Mouse (Mus musculus) heart, embryonic 11.5 days (tissue): ENCODE results near the gene Uri1. TPM values are rescaled to one million over a fixed set of nuclear protein-coding genes. Genes with fewer than 3 reads are reported as not detected.

Source experiments
- ATAC-seq: fragments of 200-750 bp; cut with Nextera tagmentation; replicated peaks from 2 replicates; pipeline ENCODE4 v1.8.0; 2017; ENCODE audit warnings: moderate library complexity; ENCODE audit not compliant: insufficient number of reproducible peaks, low FRiP score, low TSS enrichment
- H3K27ac ChIP-seq: fragments of 300-500 bp; sonication (generic); 2 replicates; pipeline ENCODE4 v1.5.1; 2014; ENCODE audit warnings: mild to moderate bottlenecking, low read depth, low read length
- H3K27me3 ChIP-seq: fragments of 300-500 bp; sonication (generic); 2 replicates; pipeline ENCODE4 v1.6.1; 2014; ENCODE audit warnings: mild to moderate bottlenecking, low read length, mixed read lengths; ENCODE audit not compliant: control insufficient read depth, insufficient read depth
- H3K36me3 ChIP-seq: fragments of 300-500 bp; sonication (generic); 2 replicates; pipeline ENCODE4 v1.6.1; 2014; ENCODE audit warnings: mild to moderate bottlenecking, low read length, moderate library complexity, mixed read lengths; ENCODE audit not compliant: control insufficient read depth, insufficient read depth
- H3K4me1 ChIP-seq: fragments of 300-500 bp; sonication (generic); 2 replicates; pipeline ENCODE4 v1.6.1; 2014; ENCODE audit warnings: low read length; ENCODE audit not compliant: control insufficient read depth, insufficient read depth
- H3K4me2 ChIP-seq: fragments of 300-500 bp; sonication (generic); 2 replicates; pipeline ENCODE4 v1.6.1; 2014; ENCODE audit warnings: mild to moderate bottlenecking, moderate library complexity
- H3K4me3 ChIP-seq: fragments of 300-500 bp; sonication (generic); 2 replicates; pipeline ENCODE4 v1.5.1; 2014; ENCODE audit warnings: low read depth, low read length
- H3K9ac ChIP-seq: fragments of 300-500 bp; sonication (generic); 2 replicates; pipeline ENCODE4 v1.6.1; 2014; ENCODE audit warnings: mild to moderate bottlenecking, low read depth, low read length, moderate library complexity
- H3K9me3 ChIP-seq: fragments of 300-500 bp; sonication (generic); replicated peaks from 2 replicates; pipeline ENCODE4 v1.6.1; 2016; ENCODE audit warnings: low read length; ENCODE audit not compliant: control insufficient read depth
- WGBS: fragments of 180-500 bp; shearing (Covaris S2); extraction: QIAGEN DNeasy Blood & Tissue Kit; methylation state at CpG from one replicate; pipeline ENCODE4 v1.1.7; 2014; ENCODE audit not compliant: insufficient replicate concordance; 5-methylcytosine and 5-hydroxymethylcytosine counted together
- polyA plus RNA-seq: library from polyadenylated mRNA; unstranded; fragments of >200 nt; fragmentation: Nextera tagmentation; extraction: Ambion mirVana; gene quantifications from 2 replicates; pipeline ENCODE4 v1.2.1, GENCODE M21; 2014

Uri1 gene
- polyA plus RNA-seq, 1 experiment from 2014 or later, result 33.8 TPM

DNA sequence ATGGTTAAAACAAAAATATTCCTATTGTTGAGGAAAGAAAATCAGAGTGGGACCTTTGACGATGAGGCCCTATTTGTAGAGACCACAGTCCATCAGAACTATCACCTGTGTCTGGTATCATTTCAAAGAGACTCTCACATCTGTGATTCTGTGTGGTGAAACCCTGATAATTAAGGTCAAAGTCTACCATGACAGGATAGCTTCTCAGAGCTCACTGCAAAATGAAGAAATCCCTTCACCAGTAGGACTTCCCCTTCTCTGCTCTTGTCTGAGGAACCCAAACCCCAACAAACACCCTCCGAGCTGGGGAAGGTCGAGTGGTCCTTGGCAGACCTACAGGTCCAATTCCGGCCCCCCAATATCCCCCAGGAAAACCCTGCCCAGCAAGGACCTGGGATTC lies 1.5 kb upstream of the Uri1 start:
- no peak overlapping the region for H3K4me3 ChIP-seq
- H3K27me3 ChIP-seq, result no peaks in the 10 kb centered on the region
- WGBS, result 71% methylated on average over 4 of the region's 4 CpGs
- no peak overlapping the region for H3K4me2 ChIP-seq
- no peak overlapping the region for H3K27ac ChIP-seq
- no peaks in the 10 kb centered on the region for H3K4me1 ChIP-seq
- no peaks in the 10 kb centered on the region for H3K9me3 ChIP-seq
- H3K9ac ChIP-seq, result no peak overlapping the region
- H3K36me3 ChIP-seq, result no peaks in the 10 kb centered on the region
- ATAC-seq, result no peak

GRCm38 (mm10) chr7:38019770-38020169 lies 3.6 kb downstream of the Uri1 start:
- no peaks in the 10 kb centered on the region for H3K36me3 ChIP-seq
- 44% methylated on average over 2 of the region's 2 CpGs for WGBS
- no peak overlapping the region for H3K27ac ChIP-seq
- no peak for ATAC-seq
- H3K27me3 ChIP-seq, result no peaks in the 10 kb centered on the region
- H3K9ac ChIP-seq, result no peak overlapping the region
- H3K9me3 ChIP-seq, result no peaks in the 10 kb centered on the region
- peak overlapping the region; percentile 93 for H3K4me3 ChIP-seq
- H3K4me2 ChIP-seq, result peak overlapping the region; percentile 74
- no peaks in the 10 kb centered on the region for H3K4me1 ChIP-seq

DNA sequence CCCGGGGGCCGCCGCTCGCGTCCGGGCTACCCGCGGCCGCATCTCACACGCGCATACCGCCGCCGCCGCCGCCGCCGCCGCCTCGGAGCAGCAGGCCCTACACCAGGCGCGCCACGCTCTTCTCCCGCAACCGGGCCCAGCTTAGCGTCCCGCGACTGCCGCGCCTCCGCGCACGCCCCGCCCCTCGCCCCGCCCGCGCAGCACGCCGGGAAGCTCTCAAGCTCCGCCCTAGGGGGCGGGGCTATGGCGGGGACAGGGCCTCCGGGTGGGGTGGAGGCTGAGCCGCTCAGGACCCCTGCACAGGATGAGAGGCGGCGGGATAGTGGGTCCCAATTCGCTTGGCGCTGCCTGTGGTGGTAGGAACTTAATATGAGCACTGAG lies 4.0 kb downstream of the Uri1 start:
- WGBS, result under 1% methylated on average over 45 of the region's 49 CpGs
- Histone ChIP-seq H3K27ac (peak overlapping the region; percentile 91), H3K4me1 (no peaks in the 10 kb centered on the region), H3K9ac (peak overlapping the region; percentile 94), H3K9me3 (no peaks in the 10 kb centered on the region), H3K4me2 (peak overlapping the region; percentile 74), H3K36me3 (no peaks in the 10 kb centered on the region), H3K4me3 (peak overlapping the region; percentile 93), H3K27me3 (no peaks in the 10 kb centered on the region)
- ATAC-seq, result peak; percentile 92

- Histone ChIP-seq H3K27me3 (no peaks in the 10 kb centered on the region), H3K4me2 (peak overlapping the region; percentile 74), H3K9me3 (no peaks in the 10 kb centered on the region), H3K27ac (peak overlapping the region; percentile 91), H3K4me3 (peak overlapping the region; percentile 93), H3K4me1 (no peaks in the 10 kb centered on the region), H3K9ac (peak overlapping the region; percentile 94), H3K36me3 (no peaks in the 10 kb centered on the region)
- peak; percentile 80 for ATAC-seq
- under 1% methylated on average over 63 of the region's 67 CpGs for WGBS
Measured at GRCm38 (mm10) chr7:38018416-38019368, 4.7 kb downstream of the Uri1 start.

GRCm38 (mm10) chr7:38015356-38015755 lies 8.0 kb downstream of the Uri1 start:
- Histone ChIP-seq H3K4me3 (no peak overlapping the region), H3K27me3 (no peaks in the 10 kb centered on the region), H3K9ac (no peak overlapping the region), H3K4me1 (no peaks in the 10 kb centered on the region), H3K9me3 (no peaks in the 10 kb centered on the region), H3K4me2 (no peak overlapping the region), H3K27ac (no peak overlapping the region), H3K36me3 (no peaks in the 10 kb centered on the region)
- ATAC-seq, result no peak
- WGBS, result 68% methylated on average over 5 of the region's 5 CpGs

DNA sequence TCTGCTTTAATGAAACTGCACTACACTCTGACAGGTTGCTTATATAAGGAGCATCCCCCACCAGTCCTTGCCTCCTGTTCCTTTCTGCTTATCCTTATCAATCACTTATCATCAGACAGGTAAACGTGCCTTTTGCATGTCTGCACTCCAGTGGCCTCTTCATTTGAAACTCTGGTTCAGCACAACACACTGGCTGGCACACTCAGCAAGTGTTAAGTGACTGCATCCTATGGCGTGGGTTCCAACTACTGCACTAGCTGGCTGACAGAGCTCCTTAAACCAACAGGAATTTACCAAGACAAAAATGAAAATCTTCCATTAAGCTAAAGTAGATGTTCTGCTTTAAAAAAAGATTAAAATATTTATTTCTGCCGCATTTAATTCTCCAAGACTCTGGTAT lies 9.4 kb downstream of the Uri1 start:
- Histone ChIP-seq H3K9me3 (no peaks in the 10 kb centered on the region), H3K4me1 (no peaks in the 10 kb centered on the region), H3K36me3 (no peaks in the 10 kb centered on the region), H3K9ac (no peak overlapping the region), H3K4me2 (no peak overlapping the region), H3K27ac (no peak overlapping the region), H3K4me3 (no peak overlapping the region), H3K27me3 (no peaks in the 10 kb centered on the region)
- ATAC-seq, result no peak
- WGBS, result 71% methylated on average over 3 of the region's 3 CpGs

- ATAC-seq, result no peak
- Histone ChIP-seq H3K36me3 (no peaks in the 10 kb centered on the region), H3K4me3 (no peak overlapping the region), H3K9me3 (no peaks in the 10 kb centered on the region), H3K9ac (no peak overlapping the region), H3K27me3 (no peaks in the 10 kb centered on the region), H3K4me2 (no peak overlapping the region), H3K4me1 (no peaks in the 10 kb centered on the region), H3K27ac (no peak overlapping the region)
- WGBS, result 95% methylated on average over 4 of the region's 4 CpGs
Measured at GRCm38 (mm10) chr7:38012811-38013210, 10.5 kb downstream of the Uri1 start.

- ATAC-seq, result no peak
- no peak overlapping the region for H3K4me3 ChIP-seq
- no peak overlapping the region for H3K27ac ChIP-seq
- no peaks in the 10 kb centered on the region for H3K36me3 ChIP-seq
- H3K9ac ChIP-seq, result no peak overlapping the region
- H3K27me3 ChIP-seq, result no peaks in the 10 kb centered on the region
- H3K4me2 ChIP-seq, result no peak overlapping the region
- H3K4me1 ChIP-seq, result no peaks in the 10 kb centered on the region
- no peaks in the 10 kb centered on the region for H3K9me3 ChIP-seq
- 87% methylated on average over 6 of the region's 6 CpGs for WGBS
Measured at GRCm38 (mm10) chr7:38008359-38008758, 15.0 kb downstream of the Uri1 start.

- no peak overlapping the region for H3K4me3 ChIP-seq
- H3K4me1 ChIP-seq, result no peaks in the 10 kb centered on the region
- ATAC-seq, result no peak
- H3K27ac ChIP-seq, result no peak overlapping the region
- no peaks in the 10 kb centered on the region for H3K9me3 ChIP-seq
- H3K4me2 ChIP-seq, result no peak overlapping the region
- H3K9ac ChIP-seq, result no peak overlapping the region
- no peaks in the 10 kb centered on the region for H3K27me3 ChIP-seq
- 88% methylated on average over 2 of the region's 2 CpGs for WGBS
- H3K36me3 ChIP-seq, result no peaks in the 10 kb centered on the region
Measured at GRCm38 (mm10) chr7:38002451-38002850, 20.9 kb downstream of the Uri1 start.
